Mouse (Mus musculus): ENCODE measurements around the gene Gstm6. TPM values are rescaled to one million over a fixed set of nuclear protein-coding genes. Genes with fewer than 3 reads are reported as not detected.
"Not testable (repeated sequence)": the region's sequence is repeated elsewhere in the genome, so short reads cannot be mapped to it uniquely, and the experiment has no call there.

Gstm6 gene
- polyA plus RNA-seq, 1 experiment: not detected

- TF ChIP-seq CTCF (IDR thresholded peaks at IDR 0.05; ENCODE audit: insufficient read depth, low read depth, low read length) (no peak), POLR2A (IDR thresholded peaks at IDR 0.05; ENCODE audit: insufficient read depth, low read depth, low read length) (no peak)
- Histone ChIP-seq H3K4me3 (ENCODE audit: insufficient read depth, low read depth, low read length) (no peak overlapping the region), H3K27ac (ENCODE audit: insufficient read depth, low read depth, low read length) (no peak overlapping the region), H3K4me1 (ENCODE audit: control insufficient read depth, insufficient read depth, low read length) (no peaks in the 10 kb centered on the region)
- WGBS: 45% methylated on average over 7 of the region's 7 CpGs
Observed at GRCm38 (mm10) chr3:107917783-107918408, 25.7 kb downstream of the Gstm6 start.

GRCm38 (mm10) chr3:107917097-107917496, 26.5 kb downstream of the Gstm6 start:
- TF ChIP-seq CTCF (IDR thresholded peaks at IDR 0.05; ENCODE audit: insufficient read depth, low read depth, low read length): no peak
- TF ChIP-seq POLR2A (IDR thresholded peaks at IDR 0.05; ENCODE audit: insufficient read depth, low read depth, low read length): no peak
- H3K27ac ChIP-seq (ENCODE audit: insufficient read depth, low read depth, low read length): no peak overlapping the region
- 73% methylated on average over 3 of the region's 3 CpGs for WGBS

GRCm38 (mm10) chr3:107916674-107917073, 26.9 kb downstream of the Gstm6 start:
- H3K4me3 ChIP-seq (ENCODE audit: insufficient read depth, low read depth, low read length): no peak overlapping the region
- H3K27ac ChIP-seq (ENCODE audit: insufficient read depth, low read depth, low read length): no peak overlapping the region
- no peak for TF ChIP-seq POLR2A (IDR thresholded peaks at IDR 0.05; ENCODE audit: insufficient read depth, low read depth, low read length)
- TF ChIP-seq CTCF (IDR thresholded peaks at IDR 0.05; ENCODE audit: insufficient read depth, low read depth, low read length): no peak
- H3K4me1 ChIP-seq (ENCODE audit: control insufficient read depth, insufficient read depth, low read length): no peaks in the 10 kb centered on the region
- WGBS: 81% methylated on average over 15 of the region's 15 CpGs

More at GRCm38 (mm10) chr3:107917097-107917496, 26.5 kb downstream of the Gstm6 start:
- no peak overlapping the region for H3K4me3 ChIP-seq (ENCODE audit: insufficient read depth, low read depth, low read length)
- H3K4me1 ChIP-seq (ENCODE audit: control insufficient read depth, insufficient read depth, low read length): no peaks in the 10 kb centered on the region

- WGBS: 72% methylated on average over 6 of the region's 6 CpGs
- TF ChIP-seq POLR2A (IDR thresholded peaks at IDR 0.05; ENCODE audit: insufficient read depth, low read depth, low read length) (no peak), CTCF (IDR thresholded peaks at IDR 0.05; ENCODE audit: insufficient read depth, low read depth, low read length) (no peak)
- no peaks in the 10 kb centered on the region for H3K4me1 ChIP-seq (ENCODE audit: control insufficient read depth, insufficient read depth, low read length)
- no peak overlapping the region for H3K27ac ChIP-seq (ENCODE audit: insufficient read depth, low read depth, low read length)
- H3K4me3 ChIP-seq (ENCODE audit: insufficient read depth, low read depth, low read length): no peak overlapping the region
Observed at GRCm38 (mm10) chr3:107905942-107906341, 37.6 kb downstream of the Gstm6 start.

GRCm38 (mm10) chr3:107900955-107901673, 42.4 kb downstream of the Gstm6 start:
- 73% methylated on average over 11 of the region's 11 CpGs for WGBS
- no peak overlapping the region for H3K27ac ChIP-seq (ENCODE audit: insufficient read depth, low read depth, low read length)
- no peaks in the 10 kb centered on the region for H3K4me1 ChIP-seq (ENCODE audit: control insufficient read depth, insufficient read depth, low read length)
- H3K4me3 ChIP-seq (ENCODE audit: insufficient read depth, low read depth, low read length): no peak overlapping the region
- TF ChIP-seq POLR2A (IDR thresholded peaks at IDR 0.05; ENCODE audit: insufficient read depth, low read depth, low read length) (no peak), CTCF (IDR thresholded peaks at IDR 0.05; ENCODE audit: insufficient read depth, low read depth, low read length) (no peak)

GRCm38 (mm10) chr3:107898691-107899090, 44.9 kb downstream of the Gstm6 start:
- Histone ChIP-seq H3K27ac (ENCODE audit: insufficient read depth, low read depth, low read length) (no peak overlapping the region), H3K4me3 (ENCODE audit: insufficient read depth, low read depth, low read length) (no peak overlapping the region), H3K4me1 (ENCODE audit: control insufficient read depth, insufficient read depth, low read length) (no peaks in the 10 kb centered on the region)
- TF ChIP-seq CTCF (IDR thresholded peaks at IDR 0.05; ENCODE audit: insufficient read depth, low read depth, low read length) (no peak), POLR2A (IDR thresholded peaks at IDR 0.05; ENCODE audit: insufficient read depth, low read depth, low read length) (no peak)
- 96% methylated on average over 13 of the region's 13 CpGs for WGBS

- TF ChIP-seq POLR2A (IDR thresholded peaks at IDR 0.05; ENCODE audit: insufficient read depth, low read depth, low read length) (peak; percentile 93), CTCF (IDR thresholded peaks at IDR 0.05; ENCODE audit: insufficient read depth, low read depth, low read length) (no peak)
- peak within 1 kb of the TSS; percentile 17; the same call in 1 of the 2 replicates for H3K27ac ChIP-seq (ENCODE audit: insufficient read depth, low read depth, low read length)
- 4% methylated on average over 40 of the region's 40 CpGs for WGBS
- H3K4me1 ChIP-seq (ENCODE audit: control insufficient read depth, insufficient read depth, low read length): no peaks in the 10 kb centered on the region
- peak within 1 kb of the TSS; percentile 63 for H3K4me3 ChIP-seq (ENCODE audit: insufficient read depth, low read depth, low read length)
Observed at GRCm38 (mm10) chr3:107895720-107896569, 47.6 kb downstream of the Gstm6 start, which contains the start of gene Gstm5. TSS of gene Gstm5 (plus strand) at chr3:107895821.

- no peaks in the 10 kb centered on the region for H3K4me1 ChIP-seq (ENCODE audit: control insufficient read depth, insufficient read depth, low read length)
- WGBS: 7% methylated on average over 6 of the region's 6 CpGs
- no peak overlapping the region for H3K27ac ChIP-seq (ENCODE audit: insufficient read depth, low read depth, low read length)
- TF ChIP-seq POLR2A (IDR thresholded peaks at IDR 0.05; ENCODE audit: insufficient read depth, low read depth, low read length) (no peak), CTCF (IDR thresholded peaks at IDR 0.05; ENCODE audit: insufficient read depth, low read depth, low read length) (no peak)
- peak overlapping the region; percentile 63 for H3K4me3 ChIP-seq (ENCODE audit: insufficient read depth, low read depth, low read length)
Observed at GRCm38 (mm10) chr3:107895194-107895719, 48.3 kb downstream of the Gstm6 start.

GRCm38 (mm10) chr3:107889236-107889635, 54.3 kb downstream of the Gstm6 start:
- not testable (repeated sequence) for H3K4me3 ChIP-seq (ENCODE audit: insufficient read depth, low read depth, low read length); H3K4me1 ChIP-seq (ENCODE audit: control insufficient read depth, insufficient read depth, low read length); H3K27ac ChIP-seq (ENCODE audit: insufficient read depth, low read depth, low read length)
- WGBS: 86% methylated on average over 2 of the region's 2 CpGs

All from olfactory bulb, adult 2 months (tissue).